Mouse (Mus musculus) urinary bladder, postnatal 14 days (tissue): Measurements from ENCODE around the gene Map3k21.
A peak's percentile ranks its signal among the peaks of the same experiment; 100 is the strongest.

Experiments used
- DNase-seq: peaks from one replicate; pipeline ENCODE4 v3.0.0; 2021; ENCODE audit warnings: low spot score

Gene Map3k21

DNA sequence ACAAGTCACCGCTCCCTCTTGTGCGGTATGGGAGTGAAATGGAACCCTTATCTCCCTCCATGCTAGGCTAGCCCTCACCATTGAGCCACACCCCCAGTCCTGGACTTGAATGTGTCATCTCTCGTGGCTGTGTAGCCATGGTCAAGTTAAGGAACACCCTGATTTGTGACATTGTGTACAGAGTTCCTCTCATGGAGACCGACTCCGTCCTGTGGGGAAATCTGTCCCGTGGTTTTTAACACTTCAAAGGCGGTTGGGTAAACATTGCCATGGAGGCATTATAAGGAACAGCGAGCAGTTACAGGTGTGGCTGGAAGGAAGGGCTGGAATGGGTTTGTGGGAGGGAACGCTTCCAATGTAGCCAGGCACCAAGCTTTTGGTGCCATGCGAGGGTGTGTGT lies 6.8 kb downstream of the Map3k21 start:
- no peak for DNase-seq

DNA sequence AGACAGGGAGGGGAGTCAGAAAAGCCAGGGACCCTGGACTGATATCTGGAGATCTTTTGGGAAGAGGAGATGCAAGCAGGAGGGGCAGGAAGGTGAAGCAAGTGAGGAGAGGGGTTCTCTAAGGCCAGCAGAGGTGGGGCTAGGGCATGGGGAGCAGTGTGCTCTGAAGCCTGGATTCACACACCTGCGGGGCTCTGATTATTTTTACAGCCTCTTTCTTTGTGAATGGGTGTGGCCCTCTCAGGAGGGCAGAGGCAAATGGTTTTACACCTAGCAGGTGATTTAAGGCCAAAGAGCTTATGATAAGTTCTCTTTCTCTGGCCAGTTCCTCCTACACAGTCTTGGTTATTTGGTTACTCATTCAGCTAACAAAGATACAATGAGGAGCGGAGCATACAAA lies 8.5 kb downstream of the Map3k21 start:
- no peak for DNase-seq

DNA sequence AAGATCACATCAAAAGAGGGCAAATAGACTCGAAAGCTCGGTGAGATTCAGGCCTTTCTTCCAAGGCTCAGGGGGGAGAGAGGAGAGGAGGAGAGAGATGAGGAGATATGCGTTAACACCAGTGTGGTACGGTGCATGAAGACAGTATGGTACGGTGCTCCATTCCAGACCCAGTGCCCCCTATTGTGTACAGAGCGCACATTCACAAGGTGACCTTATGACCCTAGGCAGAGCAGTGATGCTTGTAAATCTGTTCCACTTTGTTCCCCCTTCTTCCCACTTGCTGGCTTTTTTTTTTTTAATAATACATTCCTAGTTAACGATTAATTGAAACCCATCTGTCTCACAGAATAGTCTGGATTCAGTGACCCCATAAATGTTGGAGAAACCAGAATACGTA lies 9.3 kb downstream of the Map3k21 start:
- DNase-seq = no peak

DNA sequence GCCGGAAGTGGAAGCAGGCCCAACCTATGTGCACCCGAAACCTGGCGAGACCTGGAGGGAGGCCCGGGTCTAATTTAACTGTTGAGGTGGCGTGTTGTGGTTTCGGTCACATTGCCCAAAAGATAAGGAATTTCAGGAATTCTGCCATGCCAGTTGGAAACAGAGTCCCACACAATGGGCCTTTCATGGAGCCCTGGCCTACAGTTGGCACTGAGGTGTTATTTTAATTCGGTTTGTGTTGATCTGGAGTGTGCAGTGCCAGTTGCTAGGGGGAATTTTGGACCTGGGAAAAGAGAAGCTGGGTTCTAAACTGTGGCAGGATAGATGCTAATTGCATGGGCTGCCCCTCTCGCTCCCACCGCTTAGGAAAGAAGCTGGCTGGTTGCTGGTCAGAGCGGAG lies 10.0 kb downstream of the Map3k21 start:
- no peak for DNase-seq

DNA sequence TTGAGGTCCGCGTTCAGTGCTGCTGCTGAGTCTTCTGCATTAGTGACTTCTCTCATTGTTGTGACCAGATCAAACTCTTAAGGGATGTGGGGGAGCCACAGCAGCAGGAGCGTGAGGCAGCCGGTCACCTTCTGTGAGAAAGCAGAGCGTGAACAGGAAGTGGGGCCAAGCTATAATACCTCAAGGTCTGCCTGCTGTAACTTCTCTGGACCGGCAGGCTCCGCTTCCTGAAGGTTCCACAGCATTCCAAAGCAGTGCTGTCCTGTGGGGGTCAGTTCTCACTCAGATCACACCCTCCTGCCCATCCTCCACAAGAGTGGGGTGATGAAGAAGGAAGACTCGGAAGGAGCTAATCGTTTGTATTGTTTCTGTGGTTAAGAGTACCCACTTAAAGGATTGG lies 10.5 kb downstream of the Map3k21 start:
- no peak for DNase-seq

DNA sequence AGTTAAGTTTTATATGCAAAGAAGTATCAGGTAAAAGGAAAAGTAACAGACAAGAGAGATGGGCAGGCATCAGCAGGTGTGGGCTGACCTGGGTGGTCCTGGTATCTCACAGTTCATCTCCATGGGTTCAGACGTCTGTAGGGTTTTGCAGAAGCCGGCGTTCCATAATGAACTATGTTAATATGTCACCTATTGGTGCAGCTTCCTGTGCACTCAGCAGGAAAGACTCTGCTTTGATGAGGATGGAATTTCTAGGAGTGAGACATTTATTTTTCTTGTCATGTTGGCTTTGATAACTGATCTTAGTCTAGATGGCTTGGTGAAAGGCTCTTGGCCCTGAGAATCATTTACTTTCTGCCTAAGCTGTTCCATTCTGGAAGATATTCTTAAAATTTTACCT lies 12.1 kb downstream of the Map3k21 start:
- DNase-seq = no peak

- DNase-seq = no peak
Observed at GRCm38 (mm10) chr8:125926636-125927035, 16.4 kb downstream of the Map3k21 start.

DNA sequence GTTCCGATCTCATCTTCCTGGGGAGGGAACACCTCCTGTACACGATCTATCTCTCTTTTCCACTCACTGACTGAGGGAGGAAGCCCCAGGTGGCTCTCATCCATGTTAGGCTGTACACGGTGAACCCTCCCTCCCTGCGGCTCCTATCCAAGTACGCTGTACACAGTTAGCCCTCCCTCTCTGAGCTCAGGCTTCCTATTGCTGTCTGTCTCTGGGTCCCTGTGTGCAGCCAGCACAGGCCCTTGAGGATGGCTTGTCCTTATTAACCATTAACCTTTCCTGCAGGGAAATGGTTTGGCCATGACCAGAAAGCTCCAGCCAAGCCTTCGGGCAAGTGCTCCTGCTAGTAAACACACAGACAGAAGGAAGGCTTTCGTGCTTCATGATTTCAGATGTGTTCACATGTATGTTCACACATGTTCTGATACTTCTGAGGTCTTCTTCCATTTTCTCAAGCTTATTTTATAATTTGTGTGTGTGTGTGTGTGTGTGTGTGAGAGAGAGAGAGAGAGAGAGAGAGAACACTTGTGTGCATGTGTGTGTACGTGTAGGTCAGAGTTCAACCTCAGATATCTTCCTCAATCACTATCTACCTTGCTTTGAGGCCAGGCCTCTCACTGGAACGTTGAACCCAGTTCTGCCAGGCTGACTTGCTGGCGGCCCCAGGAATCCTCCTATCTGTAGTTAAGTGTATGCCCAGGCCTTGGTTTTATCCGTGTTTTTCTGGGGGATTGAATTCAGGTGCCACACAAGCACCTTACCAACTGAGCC lies 20.2 kb downstream of the Map3k21 start:
- DNase-seq = peak; percentile 18

- no peak for DNase-seq
Observed at GRCm38 (mm10) chr8:125931822-125932221, 21.6 kb downstream of the Map3k21 start.

DNA sequence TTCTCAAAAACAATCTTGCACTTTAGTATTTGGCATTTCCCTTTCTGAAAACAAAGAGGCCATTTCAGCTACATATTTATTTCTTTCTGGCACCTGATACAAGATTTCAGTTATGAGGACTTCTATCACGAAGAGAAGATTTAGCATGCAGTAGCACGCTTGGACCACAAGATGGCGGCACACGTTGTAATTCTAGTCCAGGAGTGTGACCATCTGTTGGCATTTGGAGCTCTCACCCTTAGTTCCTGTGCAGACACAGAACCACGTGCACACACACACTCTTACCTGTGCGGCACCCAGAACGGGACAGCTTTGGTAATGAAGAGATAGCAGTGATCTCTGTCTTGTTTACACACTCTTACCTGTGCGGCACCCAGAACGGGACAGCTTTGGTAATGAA lies 25.4 kb downstream of the Map3k21 start:
- peak; percentile 64 for DNase-seq

- no peak for DNase-seq
Observed at GRCm38 (mm10) chr8:125944511-125944910, 34.3 kb downstream of the Map3k21 start.

DNA sequence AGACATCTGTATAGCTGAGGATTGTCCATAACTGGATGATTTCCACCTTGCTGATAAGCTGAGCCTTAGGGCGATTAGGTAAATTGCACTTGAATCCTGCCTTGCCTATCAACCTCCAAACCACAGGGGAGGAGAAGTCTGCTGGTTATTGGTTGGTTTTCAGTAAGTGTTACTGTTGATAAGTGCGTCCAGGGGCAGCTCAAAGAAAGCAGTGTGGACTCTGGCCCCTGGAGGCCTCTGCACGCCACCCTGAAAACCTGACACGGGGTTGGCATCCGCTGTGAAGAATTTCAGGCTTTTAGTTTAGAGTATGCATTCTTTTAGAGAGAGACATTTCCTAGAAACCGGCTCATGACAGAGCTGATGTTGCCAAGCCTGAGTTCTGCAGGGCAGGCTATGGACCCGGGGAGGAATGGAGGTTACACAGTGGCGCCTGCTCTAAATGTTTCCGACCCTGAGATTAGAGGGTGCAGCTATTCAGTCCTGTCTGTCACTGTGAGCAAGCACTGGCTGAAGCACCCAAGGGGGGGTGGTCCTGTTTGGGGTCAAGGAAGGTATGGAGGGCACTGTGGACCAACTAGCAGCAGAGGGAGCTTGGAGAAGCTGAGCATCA lies 38.6 kb downstream of the Map3k21 start:
- DNase-seq = no peak

DNA sequence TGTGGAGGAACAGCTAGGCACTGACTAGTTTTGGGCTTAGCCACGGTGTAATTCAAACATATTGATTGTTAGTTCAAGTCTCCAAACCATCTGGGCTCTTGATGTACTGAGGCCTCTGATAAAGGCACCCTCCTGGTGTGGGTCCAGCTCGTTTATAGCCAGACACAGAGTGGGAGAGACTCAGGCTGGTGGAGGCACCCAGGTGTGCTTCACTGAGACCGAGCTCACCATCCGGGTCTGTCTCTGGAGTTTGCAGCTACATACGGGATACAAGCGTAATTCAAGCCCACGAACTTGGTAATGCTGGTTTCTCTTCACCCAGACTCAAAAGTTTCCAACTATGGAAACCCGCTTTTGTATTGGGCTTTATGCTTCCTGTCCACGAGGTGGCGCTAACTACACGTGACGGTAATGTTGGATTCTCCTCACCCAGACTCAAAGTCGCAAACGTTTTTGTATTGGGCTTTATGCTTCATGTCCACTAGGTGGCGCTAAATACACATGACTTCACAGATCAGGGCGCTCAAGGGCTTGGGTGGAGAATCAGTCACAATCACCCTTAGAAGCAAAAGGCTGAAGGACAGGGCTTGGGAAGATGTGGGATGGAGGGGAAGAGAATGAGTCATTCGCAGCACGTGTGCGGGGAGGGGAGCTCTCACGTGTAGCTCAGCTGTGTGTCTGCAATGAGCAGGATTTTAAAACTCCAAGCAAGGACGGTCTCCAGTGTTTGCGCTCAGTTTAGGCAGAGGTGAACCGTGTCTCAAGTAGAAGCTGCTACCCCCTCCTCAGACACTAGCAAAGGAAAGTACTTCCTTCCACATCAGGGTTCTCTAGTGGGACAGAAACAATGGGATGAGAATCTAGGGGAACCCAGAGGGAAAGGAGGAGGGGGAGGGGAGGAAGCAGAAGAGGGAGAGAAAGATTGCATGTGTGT lies 40.0 kb downstream of the Map3k21 start:
- DNase-seq = peak; percentile 83

DNA sequence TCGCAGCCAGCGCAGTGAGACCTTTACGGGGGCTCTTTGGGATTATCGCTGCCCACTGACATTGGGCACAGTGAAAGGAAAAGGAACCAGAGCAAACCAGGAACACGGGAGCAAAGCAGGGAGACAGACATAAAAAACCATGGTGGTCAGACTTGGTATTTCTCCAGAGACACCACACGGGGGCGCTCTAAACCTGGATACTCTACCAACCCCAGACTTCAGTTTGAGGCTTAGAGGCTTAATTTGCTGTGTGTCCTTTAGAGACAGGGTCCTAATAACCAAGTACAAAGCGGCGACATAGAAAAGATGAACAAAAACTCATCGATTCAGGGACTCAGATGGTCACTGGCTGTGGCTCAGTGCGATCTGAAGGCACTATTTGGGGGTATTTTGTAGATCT lies 45.4 kb downstream of the Map3k21 start:
- peak; percentile 44 for DNase-seq

DNA sequence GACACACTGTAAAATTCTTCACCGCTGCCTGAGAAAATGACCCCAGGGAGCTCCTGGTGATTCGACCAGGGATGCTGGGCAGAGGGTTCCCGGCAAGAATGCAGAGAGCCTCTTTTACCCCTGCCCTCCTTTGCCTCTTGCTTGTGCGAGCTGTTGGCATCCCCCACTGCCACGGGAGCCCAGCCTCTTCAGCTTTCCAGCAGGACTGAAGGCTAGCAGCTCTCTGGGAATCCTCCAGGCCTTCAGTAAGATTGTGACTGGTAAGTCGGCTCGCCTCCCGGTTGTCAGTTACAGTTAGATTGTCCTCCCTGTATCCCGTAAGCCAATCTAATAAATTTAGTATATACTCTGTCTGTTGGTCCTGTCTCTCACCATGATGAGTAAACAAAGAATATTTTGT lies 46.5 kb downstream of the Map3k21 start:
- DNase-seq = no peak

- no peak for DNase-seq
Observed at GRCm38 (mm10) chr8:125957226-125957993, 47.2 kb downstream of the Map3k21 start.

DNA sequence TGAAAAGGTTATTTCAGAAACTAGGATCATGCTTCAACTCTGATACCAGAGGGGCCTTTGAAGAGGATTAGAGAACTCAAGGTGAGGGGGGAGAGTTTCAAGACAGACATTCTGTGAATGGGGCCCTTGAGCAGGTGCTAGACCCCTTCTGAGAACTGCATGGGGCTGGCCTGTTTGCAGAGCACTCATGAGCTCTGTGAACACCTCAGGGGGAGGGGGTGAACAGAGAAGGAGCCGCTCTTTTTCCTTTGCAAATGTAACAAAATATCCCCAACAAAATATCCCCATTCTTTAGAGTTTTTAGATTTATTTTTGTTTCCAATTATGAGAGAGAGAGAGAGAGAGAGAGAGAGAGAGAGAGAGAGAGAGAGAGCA lies 47.7 kb downstream of the Map3k21 start:
- DNase-seq = no peak

- no peak for DNase-seq
Observed at GRCm38 (mm10) chr8:125959363-125959771, 49.1 kb downstream of the Map3k21 start.

- no peak for DNase-seq
Observed at GRCm38 (mm10) chr8:125960037-125960436, 49.8 kb downstream of the Map3k21 start.

GRCm38 (mm10) chr8:125961790-125962189 lies 51.5 kb downstream of the Map3k21 start:
- DNase-seq = no peak

DNA sequence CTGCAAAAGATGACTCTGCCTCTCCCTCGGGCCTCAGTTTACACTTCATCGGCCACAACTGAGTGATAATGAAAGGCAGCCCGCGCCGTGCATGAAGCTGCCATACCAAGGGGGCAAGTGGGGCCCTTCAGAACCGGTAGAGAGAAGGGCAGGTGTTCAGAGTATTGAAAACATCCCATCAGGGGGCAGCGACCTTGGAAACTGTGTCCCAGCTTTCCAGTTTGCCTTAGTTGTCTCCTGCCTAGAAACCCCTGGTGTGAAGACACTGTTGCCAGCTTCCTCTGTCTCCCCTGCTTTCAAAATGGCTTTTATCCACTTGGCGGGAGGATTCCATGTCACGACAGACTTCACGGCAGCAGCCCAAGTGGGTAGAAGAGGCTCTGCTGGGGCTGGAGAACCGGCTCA lies 53.6 kb downstream of the Map3k21 start:
- DNase-seq = no peak

- no peak for DNase-seq
Observed at GRCm38 (mm10) chr8:125971336-125971735, 61.1 kb downstream of the Map3k21 start.
